25 mouse cellular contexts compared by ENCODE assay signal in genomic region chr10:69155428-69156175, GRCm38 (mm10). TPM values are rescaled to one million over a fixed set of nuclear protein-coding genes. Genes with fewer than 3 reads are reported as not detected.
DNase-seq lines count a peak whose midpoint lies in the region; ATAC-seq and TF ChIP-seq lines count a peak whose summit lies in the region.
"Had no signal": no experiment of that assay in that cellular context is flagged by ENCODE, and none has a peak within 500 bp of the region (broad histone marks: within the 10 kb centered on the region; RNA-seq: fewer than 3 reads in every experiment).

No protein-coding gene starts in this region.

- no peaks in the 10 kb centered on the region for H3K36me3 ChIP-seq in stomach, embryonic 16.5 days (ENCODE audit: control insufficient read depth, insufficient read depth, low read length)
- H3K36me3 ChIP-seq in stomach, postnatal 0 days (ENCODE audit: control insufficient read depth, insufficient read depth, low read length) = no peaks in the 10 kb centered on the region
- H3K36me3 ChIP-seq in intestine, embryonic 16.5 days (ENCODE audit: control insufficient read depth, insufficient read depth, low read length) = no peaks in the 10 kb centered on the region
- H3K36me3 ChIP-seq: hindbrain, embryonic 10.5 days; hindbrain, embryonic 15.5 days; lung, embryonic 15.5 days; midbrain, embryonic 10.5 days; midbrain, embryonic 15.5 days had no signal

- peak overlapping the region; percentile 24; the same call in 1 of the 2 replicates for H3K27ac ChIP-seq in stomach, embryonic 16.5 days (ENCODE audit: low read length)
- H3K27ac ChIP-seq in stomach, postnatal 0 days (replicated peaks) = no peak overlapping the region
- no peak overlapping the region for H3K27ac ChIP-seq in intestine, embryonic 16.5 days (ENCODE audit: low read length)
- H3K27ac ChIP-seq: forebrain, embryonic 13.5 days; hindbrain, embryonic 10.5 days; hindbrain, embryonic 15.5 days; kidney, postnatal 0 days; lung, embryonic 15.5 days; midbrain, embryonic 10.5 days; midbrain, embryonic 15.5 days had no signal

- no peak overlapping the region for H3K4me3 ChIP-seq in stomach, embryonic 16.5 days (replicated peaks; ENCODE audit: low read length)
- H3K4me3 ChIP-seq in stomach, postnatal 0 days (ENCODE audit: low read depth, low read length) = no peak overlapping the region
- H3K4me3 ChIP-seq in intestine, embryonic 16.5 days (ENCODE audit: low read length) = no peak overlapping the region
- H3K4me3 ChIP-seq: forebrain, embryonic 13.5 days; hindbrain, embryonic 10.5 days; hindbrain, embryonic 15.5 days; lung, embryonic 15.5 days; midbrain, embryonic 10.5 days; midbrain, embryonic 15.5 days had no signal

- WGBS in stomach, embryonic 16.5 days = 84% methylated on average over 10 of the region's 10 CpGs
- 83% methylated on average over 10 of the region's 10 CpGs for WGBS in stomach, postnatal 0 days
- 82% methylated on average over 10 of the region's 10 CpGs for WGBS in intestine, embryonic 16.5 days

- no peaks in the 10 kb centered on the region for H3K9me3 ChIP-seq in stomach, embryonic 16.5 days (replicated peaks; ENCODE audit: control insufficient read depth, low read length)
- H3K9me3 ChIP-seq in stomach, postnatal 0 days (ENCODE audit: control insufficient read depth, low read length) = no peaks in the 10 kb centered on the region
- H3K9me3 ChIP-seq in intestine, embryonic 16.5 days (ENCODE audit: control insufficient read depth, low read length) = no peaks in the 10 kb centered on the region
- H3K9me3 ChIP-seq: forebrain, embryonic 13.5 days; hindbrain, embryonic 10.5 days; hindbrain, embryonic 15.5 days; lung, embryonic 15.5 days; midbrain, embryonic 10.5 days; midbrain, embryonic 15.5 days had no signal

- intact Hi-C loops in left cerebral cortex, postnatal 36 days (cut with DNase I) = no loop called here

- no peak for DNase-seq in frontal cortex, postnatal 36 days (ENCODE audit: low spot score in 2 of 2)
- peak; percentile 18 to 39 for DNase-seq in left cerebral cortex, postnatal 36 days (ENCODE audit: low spot score in 2 of 2)
- DNase-seq in left cerebral cortex, adult 11 months (ENCODE audit: low spot score) = no peak
- no peak for DNase-seq in stomach, postnatal 0 days (ENCODE audit: low spot score)
- DNase-seq: adrenal gland, postnatal 14 days; cerebellum, adult 18-20 months; cerebellum, postnatal 10 days; gastrocnemius, postnatal 14 days; heart, postnatal 14 days; kidney, adult 18-20 months; liver; spleen, adult 18-20 months had no signal

- peak; percentile 66 for ATAC-seq in frontal cortex, adult (ENCODE audit: low TSS enrichment)
- no peak for ATAC-seq in stomach, embryonic 16.5 days (ENCODE audit: insufficient read depth, low FRiP score)
- ATAC-seq in stomach, postnatal 0 days (ENCODE audit: low FRiP score, low TSS enrichment) = no peak
- ATAC-seq in intestine, embryonic 16.5 days = no peak
- ATAC-seq: CD4-positive, CD25-positive, alpha-beta regulatory T cell, adult 4 months; forebrain, embryonic 13.5 days; inflammation-experienced regulatory T-cells, adult 6 months; midbrain, embryonic 15.5 days had no signal

- no peak overlapping the region for H3K4me2 ChIP-seq in stomach, embryonic 16.5 days (ENCODE audit: low read depth, low read length)
- H3K4me2 ChIP-seq in stomach, postnatal 0 days (replicated peaks; ENCODE audit: low read depth) = no peak overlapping the region
- H3K4me2 ChIP-seq in intestine, embryonic 16.5 days (ENCODE audit: low read depth, low read length) = no peak overlapping the region
- H3K4me2 ChIP-seq: forebrain, embryonic 13.5 days; hindbrain, embryonic 15.5 days; lung, embryonic 15.5 days; midbrain, embryonic 15.5 days had no signal

- 0 out of 2 replicates have a peak, but pooled peaks cover 6% of the 10 kb centered on the region for H3K4me1 ChIP-seq in stomach, embryonic 16.5 days (ENCODE audit: control insufficient read depth, insufficient read depth, low read length)
- H3K4me1 ChIP-seq in stomach, postnatal 0 days (replicated peaks; ENCODE audit: control insufficient read depth, insufficient read depth) = no peaks in the 10 kb centered on the region
- peaks cover 7% of the 10 kb centered on the region; the same call in 1 of the 2 replicates for H3K4me1 ChIP-seq in intestine, embryonic 16.5 days (ENCODE audit: control insufficient read depth, insufficient read depth, low read length)
- H3K4me1 ChIP-seq: forebrain, embryonic 13.5 days; hindbrain, embryonic 10.5 days; hindbrain, embryonic 15.5 days; midbrain, embryonic 10.5 days; midbrain, embryonic 15.5 days had no signal

- H3K9ac ChIP-seq in stomach, embryonic 16.5 days (ENCODE audit: low read length) = no peak overlapping the region
- no peak overlapping the region for H3K9ac ChIP-seq in stomach, postnatal 0 days (ENCODE audit: low read length)
- H3K9ac ChIP-seq in intestine, embryonic 16.5 days (ENCODE audit: low read depth, low read length) = no peak overlapping the region
- H3K9ac ChIP-seq: forebrain, embryonic 13.5 days; hindbrain, embryonic 15.5 days; lung, embryonic 15.5 days; midbrain, embryonic 15.5 days had no signal

- no peaks in the 10 kb centered on the region for H3K27me3 ChIP-seq in stomach, embryonic 16.5 days (ENCODE audit: control insufficient read depth, insufficient read depth, low read length)
- H3K27me3 ChIP-seq in stomach, postnatal 0 days (ENCODE audit: control insufficient read depth, insufficient read depth, low read length) = no peaks in the 10 kb centered on the region
- no peaks in the 10 kb centered on the region for H3K27me3 ChIP-seq in intestine, embryonic 16.5 days (replicated peaks; ENCODE audit: control insufficient read depth, insufficient read depth, low read length)
- H3K27me3 ChIP-seq: forebrain, embryonic 13.5 days; hindbrain, embryonic 15.5 days; lung, embryonic 15.5 days; midbrain, embryonic 15.5 days had no signal

- TF ChIP-seq EP300 in stomach, postnatal 0 days (optimal IDR thresholded peaks at IDR 0.05) = no peak

- TF ChIP-seq CTCF in stomach, postnatal 0 days (IDR thresholded peaks at IDR 0.05; ENCODE audit: low read depth) = no peak

RNA-seq across cellular contexts. Expression of gene Rhobtb1, which starts 4.4 kb away (rescaled TPM):
- total RNA-seq in left cerebral cortex, postnatal 36 days (2021) = 1 to 10 TPM; 4.7 to 9.3 TPM
- polyA plus RNA-seq in stomach, embryonic 16.5 days (2015; fragmentation: Nextera tagmentation; extraction: Ambion mirVana) = 28.1 and 33.2 TPM in 2 replicates
- polyA plus RNA-seq in stomach, postnatal 0 days (2015; fragmentation: Nextera tagmentation; extraction: Ambion mirVana) = 27.1 and 34.4 TPM in 2 replicates
- 11.3 and 13.5 TPM in 2 replicates for polyA plus RNA-seq in intestine, embryonic 16.5 days (2015; fragmentation: Nextera tagmentation; extraction: Ambion mirVana)
- polyA plus RNA-seq: CD4-positive, CD25-positive, alpha-beta regulatory T cell, adult 4 months; inflammation-experienced regulatory T-cells, adult 6 months had no signal

RNA-seq across cellular contexts. Expression of gene A930033H14Rik, which starts 57.3 kb away (rescaled TPM):
- total RNA-seq in left cerebral cortex, postnatal 36 days (2021) = 1 to 10 TPM; 3.0 to 4.2 TPM
- 1.8 and 2.0 TPM in 2 replicates for polyA plus RNA-seq in stomach, embryonic 16.5 days (2015; fragmentation: Nextera tagmentation; extraction: Ambion mirVana)
- polyA plus RNA-seq in stomach, postnatal 0 days (2015; fragmentation: Nextera tagmentation; extraction: Ambion mirVana) = 1.2 and 1.5 TPM in 2 replicates
- 0.93 and 1.0 TPM in 2 replicates for polyA plus RNA-seq in intestine, embryonic 16.5 days (2015; fragmentation: Nextera tagmentation; extraction: Ambion mirVana)
- total RNA-seq: neutrophil, adult 5-6 weeks had no signal
- polyA plus RNA-seq: CD4-positive, CD25-positive, alpha-beta regulatory T cell, adult 4 months; inflammation-experienced regulatory T-cells, adult 6 months had no signal

Comparison
In these comparisons a context has a peak if more than half of its experiments do, and no peak if none do; other contexts are left out.
1. DNase-seq: peak in left cerebral cortex, postnatal 36 days (2 of 2); none in frontal cortex, postnatal 36 days (0 of 2), left cerebral cortex, adult 11 months (single experiment) and stomach, postnatal 0 days (single experiment).